Mouse (Mus musculus) neutrophil, adult 5-6 weeks (primary cell): Measurements from ENCODE around the gene Numa1. TPM values are rescaled to one million over a fixed set of nuclear protein-coding genes. Genes with fewer than 3 reads are reported as not detected.

Experiments used
- ATAC-seq: fragments of 151-379, 151-347 bp; 2 replicates; pipeline ENCODE4 v1.8.0; 2017; ENCODE audit warnings: mild to moderate bottlenecking, moderate TSS enrichment; ENCODE audit not compliant: insufficient number of reproducible peaks, poor library complexity, low FRiP score, severe bottlenecking; ENCODE audit errors: extremely low read depth
- total RNA-seq: library from RNA; stranded (forward); fragments of 200-1000 nt; gene quantifications from 2 replicates; pipeline ENCODE4 v1.2.3, GENCODE M21; 2017

Numa1 gene
- total RNA-seq, 1 experiment from 2014 or later, result 227 TPM

GRCm38 (mm10) chr7:101933300-101933699, 611 bp upstream of the Numa1 start:
- ATAC-seq, result no peak

GRCm38 (mm10) chr7:101935957-101936356, 2.0 kb downstream of the Numa1 start:
- no peak for ATAC-seq

GRCm38 (mm10) chr7:101936996-101937395, 3.1 kb downstream of the Numa1 start:
- no peak for ATAC-seq

GRCm38 (mm10) chr7:101937569-101937968, 3.7 kb downstream of the Numa1 start:
- no peak for ATAC-seq

GRCm38 (mm10) chr7:101938348-101938747, 4.4 kb downstream of the Numa1 start:
- no peak for ATAC-seq

- ATAC-seq, result no peak
Measured at GRCm38 (mm10) chr7:101939758-101940157, 5.8 kb downstream of the Numa1 start.

- peak; percentile 74; the same call in 1 of the 2 replicates for ATAC-seq
Measured at GRCm38 (mm10) chr7:101949008-101949407, 15.1 kb downstream of the Numa1 start.

GRCm38 (mm10) chr7:101951648-101952047, 17.7 kb downstream of the Numa1 start:
- ATAC-seq, result no peak

- no peak for ATAC-seq
Measured at GRCm38 (mm10) chr7:101952098-101952497, 18.2 kb downstream of the Numa1 start.

GRCm38 (mm10) chr7:101954163-101954562, 20.3 kb downstream of the Numa1 start:
- no peak for ATAC-seq

GRCm38 (mm10) chr7:101955276-101955675, 21.4 kb downstream of the Numa1 start:
- no peak for ATAC-seq

GRCm38 (mm10) chr7:101955862-101956261, 22.0 kb downstream of the Numa1 start:
- ATAC-seq, result no peak

GRCm38 (mm10) chr7:101956481-101956880, 22.6 kb downstream of the Numa1 start:
- ATAC-seq, result no peak

GRCm38 (mm10) chr7:101956911-101957310, 23.0 kb downstream of the Numa1 start:
- ATAC-seq, result no peak

- ATAC-seq, result no peak
Measured at GRCm38 (mm10) chr7:101962829-101963228, 28.9 kb downstream of the Numa1 start.

- no peak for ATAC-seq
Measured at GRCm38 (mm10) chr7:101963621-101964020, 29.7 kb downstream of the Numa1 start.

GRCm38 (mm10) chr7:101964551-101964950, 30.6 kb downstream of the Numa1 start:
- no peak for ATAC-seq

- no peak for ATAC-seq
Measured at GRCm38 (mm10) chr7:101965606-101966005, 31.7 kb downstream of the Numa1 start.

- ATAC-seq, result no peak
Measured at GRCm38 (mm10) chr7:101967256-101967655, 33.3 kb downstream of the Numa1 start.

- ATAC-seq, result no peak
Measured at GRCm38 (mm10) chr7:101968751-101969150, 34.8 kb downstream of the Numa1 start.

- ATAC-seq, result peak; percentile 43
Measured at GRCm38 (mm10) chr7:101969694-101970428, 36.0 kb downstream of the Numa1 start.
